Mouse (Mus musculus): ENCODE measurements around the gene Mcm10. TPM values are rescaled to one million over a fixed set of nuclear protein-coding genes. Genes with fewer than 3 reads are reported as not detected.
"Not testable (repeated sequence)": the region's sequence is repeated elsewhere in the genome, so short reads cannot be mapped to it uniquely, and the experiment has no call there.

The Mcm10 gene
- polyA plus RNA-seq, 1 experiment from 2014 or later: 30.0 TPM

DNA sequence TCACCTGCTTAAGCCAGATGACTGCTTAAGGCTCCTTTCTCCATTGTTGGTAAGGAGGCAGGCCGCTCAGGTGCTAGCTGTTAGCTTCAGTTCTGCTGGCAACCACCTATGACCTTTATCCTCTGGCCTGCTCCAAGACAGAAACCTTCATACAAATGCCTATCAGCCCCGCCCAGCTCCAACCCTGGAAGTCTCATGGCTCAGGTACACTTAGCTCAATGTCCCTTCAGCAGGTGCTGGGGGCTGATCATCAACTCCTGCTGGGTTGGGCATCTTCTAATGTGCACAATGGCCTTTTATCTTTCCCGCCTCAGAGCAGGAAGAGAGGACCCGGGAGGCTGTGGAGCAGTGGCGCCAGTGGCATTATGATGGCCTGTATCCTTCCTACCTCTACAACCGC lies 27.6 kb downstream of the Mcm10 start:
- H3K27ac ChIP-seq (replicated peaks): no peak overlapping the region
- no peak overlapping the region for H3K4me2 ChIP-seq
- ATAC-seq (ENCODE audit: insufficient read depth): no peak
- 67% methylated on average over 6 of the region's 6 CpGs for WGBS (ENCODE audit: insufficient replicate concordance)
- H3K9me3 ChIP-seq (replicated peaks): no peaks in the 10 kb centered on the region
- peaks cover 12% of the 10 kb centered on the region for H3K36me3 ChIP-seq (replicated peaks)
- no peaks in the 10 kb centered on the region for H3K27me3 ChIP-seq
- no peak overlapping the region for H3K4me3 ChIP-seq (replicated peaks)
- no peak overlapping the region for H3K9ac ChIP-seq
- no peaks in the 10 kb centered on the region for H3K4me1 ChIP-seq (replicated peaks)

DNA sequence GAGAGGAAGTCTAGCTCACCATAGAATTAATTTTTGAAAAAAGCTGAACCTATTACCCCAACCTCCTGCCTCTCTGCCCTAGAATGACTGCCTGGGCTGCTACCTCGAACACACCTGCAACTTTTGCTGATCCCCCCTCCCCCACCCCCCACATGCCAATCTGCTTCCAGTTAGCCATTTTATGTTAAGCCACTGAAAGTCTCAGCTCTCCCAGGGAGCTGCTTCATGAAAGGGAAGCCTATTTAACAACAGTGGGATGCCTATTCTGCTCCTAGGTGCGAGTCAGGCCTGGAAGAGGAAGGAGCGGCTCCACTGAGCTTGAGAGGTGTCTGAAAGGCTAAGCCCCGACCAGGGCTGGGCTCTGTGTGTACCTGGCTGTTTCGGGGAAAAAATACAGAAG lies 28.6 kb downstream of the Mcm10 start:
- no peak overlapping the region for H3K4me3 ChIP-seq (replicated peaks)
- no peak overlapping the region for H3K27ac ChIP-seq (replicated peaks)
- 30% methylated on average over 5 of the region's 5 CpGs for WGBS (ENCODE audit: insufficient replicate concordance)
- H3K27me3 ChIP-seq: no peaks in the 10 kb centered on the region
- no peak for ATAC-seq (ENCODE audit: insufficient read depth)
- no peaks in the 10 kb centered on the region for H3K9me3 ChIP-seq (replicated peaks)
- no peaks in the 10 kb centered on the region for H3K4me1 ChIP-seq (replicated peaks)
- H3K36me3 ChIP-seq (replicated peaks): 0 out of 2 replicates have a peak, but pooled peaks cover 5% of the 10 kb centered on the region
- H3K4me2 ChIP-seq: no peak overlapping the region
- H3K9ac ChIP-seq: no peak overlapping the region

DNA sequence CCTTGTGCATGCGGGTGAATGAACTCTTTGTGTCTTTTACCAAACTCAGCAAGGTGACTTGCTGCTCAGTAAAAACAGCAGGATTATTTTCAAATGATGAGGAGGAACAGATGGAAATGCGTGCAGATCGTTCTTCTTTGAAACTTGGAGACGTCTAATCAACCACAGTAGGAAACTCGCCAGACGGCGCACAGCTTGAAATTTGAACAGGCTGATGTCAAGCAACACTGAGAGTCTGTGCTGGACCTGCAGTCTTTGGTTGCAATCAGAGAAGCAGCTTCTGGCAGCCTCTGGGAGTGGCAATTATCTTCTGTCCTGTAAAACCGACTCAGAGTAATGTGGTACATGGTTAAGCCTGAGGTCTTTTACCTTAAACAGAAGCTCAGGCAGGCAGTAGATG lies 34.5 kb downstream of the Mcm10 start:
- Histone ChIP-seq H3K4me3 (replicated peaks) (no peak overlapping the region), H3K27ac (replicated peaks) (no peak overlapping the region), H3K36me3 (replicated peaks) (no peaks in the 10 kb centered on the region), H3K4me1 (replicated peaks) (no peaks in the 10 kb centered on the region), H3K4me2 (no peak overlapping the region), H3K9ac (no peak overlapping the region), H3K27me3 (no peaks in the 10 kb centered on the region), H3K9me3 (replicated peaks) (no peaks in the 10 kb centered on the region)
- WGBS (ENCODE audit: insufficient replicate concordance): 48% methylated on average over 8 of the region's 8 CpGs
- ATAC-seq (ENCODE audit: insufficient read depth): no peak

GRCm38 (mm10) chr2:4975807-4976206 lies 36.8 kb downstream of the Mcm10 start, which contains the start of gene Ucma:
Gene Ucma, plus strand, starts transcription at chr2:4976122.
- ATAC-seq (ENCODE audit: insufficient read depth): no peak
- Histone ChIP-seq H3K9me3 (replicated peaks) (no peaks in the 10 kb centered on the region), H3K4me3 (replicated peaks) (no peak within 1 kb of the TSS), H3K9ac (no peak within 1 kb of the TSS), H3K27ac (replicated peaks) (no peak within 1 kb of the TSS), H3K4me1 (replicated peaks) (no peaks in the 10 kb centered on the region), H3K36me3 (replicated peaks) (no peaks in the 10 kb centered on the region), H3K4me2 (no peak within 1 kb of the TSS), H3K27me3 (no peaks in the 10 kb centered on the region)
- 53% methylated on average over 5 of the region's 5 CpGs for WGBS (ENCODE audit: insufficient replicate concordance)

DNA sequence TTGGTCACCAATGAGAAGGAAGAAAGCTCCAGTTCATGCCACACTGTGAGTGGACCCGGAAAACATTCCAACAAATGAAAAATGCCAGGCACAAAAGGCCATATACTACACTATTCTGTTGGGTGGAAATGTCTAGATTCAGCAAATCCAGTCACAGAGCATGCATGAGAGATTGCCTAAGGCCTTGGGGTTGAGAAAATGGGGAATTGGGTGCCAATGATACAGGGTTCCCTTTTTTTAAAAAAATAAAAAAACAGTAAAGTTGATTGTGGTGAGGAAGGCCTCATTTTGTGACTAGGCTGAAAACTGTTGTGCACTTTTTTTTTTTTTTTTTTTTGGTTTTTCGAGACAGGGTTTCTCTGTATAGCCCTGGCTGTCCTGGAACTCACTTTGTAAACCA lies 43.5 kb downstream of the Mcm10 start:
- Histone ChIP-seq H3K36me3 (replicated peaks) (no peaks in the 10 kb centered on the region), H3K4me1 (replicated peaks) (no peaks in the 10 kb centered on the region), H3K27ac (replicated peaks) (no peak overlapping the region), H3K4me3 (replicated peaks) (no peak overlapping the region), H3K9ac (no peak overlapping the region), H3K4me2 (no peak overlapping the region), H3K27me3 (no peaks in the 10 kb centered on the region), H3K9me3 (replicated peaks) (no peaks in the 10 kb centered on the region)
- ATAC-seq (ENCODE audit: insufficient read depth): no peak
- WGBS (ENCODE audit: insufficient replicate concordance): 57% methylated on average over 2 of the region's 2 CpGs

- no peaks in the 10 kb centered on the region for H3K27me3 ChIP-seq
- H3K9me3 ChIP-seq (replicated peaks): no peaks in the 10 kb centered on the region
- ATAC-seq (ENCODE audit: insufficient read depth): no peak
- H3K36me3 ChIP-seq (replicated peaks): no peaks in the 10 kb centered on the region
- WGBS (ENCODE audit: insufficient replicate concordance): 59% methylated on average over 2 of the region's 2 CpGs
- no peak overlapping the region for H3K4me3 ChIP-seq (replicated peaks)
- H3K27ac ChIP-seq (replicated peaks): no peak overlapping the region
- H3K4me2 ChIP-seq: no peak overlapping the region
- no peaks in the 10 kb centered on the region for H3K4me1 ChIP-seq (replicated peaks)
- no peak overlapping the region for H3K9ac ChIP-seq
Measured at GRCm38 (mm10) chr2:4967806-4968205, 44.8 kb downstream of the Mcm10 start.

GRCm38 (mm10) chr2:4958039-4958438 lies 54.6 kb downstream of the Mcm10 start:
- H3K9me3 ChIP-seq (replicated peaks): no peaks in the 10 kb centered on the region
- WGBS (ENCODE audit: insufficient replicate concordance): 75% methylated on average over 12 of the region's 12 CpGs
- no peaks in the 10 kb centered on the region for H3K36me3 ChIP-seq (replicated peaks)
- H3K4me3 ChIP-seq (replicated peaks): no peak overlapping the region
- no peak for ATAC-seq (ENCODE audit: insufficient read depth)
- no peaks in the 10 kb centered on the region for H3K27me3 ChIP-seq
- no peak overlapping the region for H3K9ac ChIP-seq
- H3K4me2 ChIP-seq: no peak overlapping the region
- H3K4me1 ChIP-seq (replicated peaks): no peaks in the 10 kb centered on the region
- H3K27ac ChIP-seq (replicated peaks): no peak overlapping the region

- H3K27ac ChIP-seq (replicated peaks): no peak overlapping the region
- no peak overlapping the region for H3K4me2 ChIP-seq
- no peaks in the 10 kb centered on the region for H3K9me3 ChIP-seq (replicated peaks)
- H3K9ac ChIP-seq: no peak overlapping the region
- H3K4me3 ChIP-seq (replicated peaks): no peak overlapping the region
- 70% methylated on average over 6 of the region's 6 CpGs for WGBS (ENCODE audit: insufficient replicate concordance)
- no peaks in the 10 kb centered on the region for H3K36me3 ChIP-seq (replicated peaks)
- no peak for ATAC-seq (ENCODE audit: insufficient read depth)
- H3K4me1 ChIP-seq (replicated peaks): no peaks in the 10 kb centered on the region
- H3K27me3 ChIP-seq: no peaks in the 10 kb centered on the region
Measured at GRCm38 (mm10) chr2:4954216-4954760, 58.3 kb downstream of the Mcm10 start.

- Histone ChIP-seq H3K27ac (replicated peaks) (no peak overlapping the region), H3K4me2 (no peak overlapping the region), H3K9me3 (replicated peaks) (no peaks in the 10 kb centered on the region), H3K4me3 (replicated peaks) (no peak overlapping the region), H3K36me3 (replicated peaks) (no peaks in the 10 kb centered on the region), H3K9ac (no peak overlapping the region), H3K4me1 (replicated peaks) (no peaks in the 10 kb centered on the region), H3K27me3 (no peaks in the 10 kb centered on the region)
- 71% methylated on average over 2 of the region's 2 CpGs for WGBS (ENCODE audit: insufficient replicate concordance)
- ATAC-seq (ENCODE audit: insufficient read depth): no peak
Measured at GRCm38 (mm10) chr2:4950986-4951385, 61.6 kb downstream of the Mcm10 start.

DNA sequence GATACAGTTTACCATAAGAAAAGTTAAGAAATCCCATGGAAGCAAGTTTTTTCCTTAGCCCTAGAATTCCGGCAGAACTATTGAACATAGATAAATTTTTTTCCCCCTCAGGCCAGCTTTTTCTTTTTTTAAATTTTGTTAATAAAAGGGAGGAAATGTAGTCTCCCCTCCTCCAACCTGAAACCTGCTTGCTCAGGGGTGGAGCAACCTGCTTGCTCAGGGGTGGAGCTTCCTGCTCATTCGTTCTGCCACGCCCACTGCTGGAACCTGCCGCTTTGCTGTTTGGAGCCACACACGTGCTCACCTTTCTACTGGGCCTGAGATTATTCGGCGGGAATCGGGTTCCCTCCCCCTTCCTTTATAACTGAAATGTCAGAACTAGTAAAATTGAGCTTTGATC lies 62.9 kb downstream of the Mcm10 start:
- not testable (repeated sequence) for H3K9ac ChIP-seq; H3K9me3 ChIP-seq (replicated peaks); H3K4me1 ChIP-seq (replicated peaks); ATAC-seq (ENCODE audit: insufficient read depth); H3K4me3 ChIP-seq (replicated peaks); H3K27me3 ChIP-seq; H3K4me2 ChIP-seq; H3K27ac ChIP-seq (replicated peaks); H3K36me3 ChIP-seq (replicated peaks)
- WGBS (ENCODE audit: insufficient replicate concordance): 47% methylated on average over 8 of the region's 8 CpGs

DNA sequence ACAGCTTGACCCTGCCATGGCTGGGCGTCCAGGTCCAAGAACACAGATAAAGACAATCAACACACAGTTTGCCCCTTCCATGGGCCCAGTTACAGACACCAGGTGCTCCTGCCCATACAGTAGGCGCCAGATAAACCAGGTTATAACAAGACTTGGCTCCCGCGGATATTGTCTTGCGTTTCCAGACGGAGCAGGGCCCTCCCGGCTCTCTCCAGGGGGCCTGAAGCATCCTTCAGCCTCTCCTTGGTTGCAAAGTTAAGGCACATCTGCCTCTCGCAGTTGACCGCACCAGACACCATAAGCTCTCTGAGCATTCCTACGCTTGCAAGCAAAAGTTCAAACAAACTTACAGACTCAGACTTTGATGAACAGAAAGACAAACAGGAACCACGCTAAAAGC lies 71.7 kb downstream of the Mcm10 start:
- WGBS (ENCODE audit: insufficient replicate concordance): 76% methylated on average over 11 of the region's 11 CpGs
- H3K27ac ChIP-seq (replicated peaks): no peak overlapping the region
- no peaks in the 10 kb centered on the region for H3K9me3 ChIP-seq (replicated peaks)
- H3K4me3 ChIP-seq (replicated peaks): no peak overlapping the region
- no peak for ATAC-seq (ENCODE audit: insufficient read depth)
- no peaks in the 10 kb centered on the region for H3K4me1 ChIP-seq (replicated peaks)
- no peak overlapping the region for H3K4me2 ChIP-seq
- H3K36me3 ChIP-seq (replicated peaks): peaks cover 27% of the 10 kb centered on the region
- H3K27me3 ChIP-seq: no peaks in the 10 kb centered on the region
- no peak overlapping the region for H3K9ac ChIP-seq

All from liver, embryonic 15.5 days (tissue).